Mouse (Mus musculus): ENCODE measurements around the gene Adgrg6.

The Adgrg6 gene

DNA sequence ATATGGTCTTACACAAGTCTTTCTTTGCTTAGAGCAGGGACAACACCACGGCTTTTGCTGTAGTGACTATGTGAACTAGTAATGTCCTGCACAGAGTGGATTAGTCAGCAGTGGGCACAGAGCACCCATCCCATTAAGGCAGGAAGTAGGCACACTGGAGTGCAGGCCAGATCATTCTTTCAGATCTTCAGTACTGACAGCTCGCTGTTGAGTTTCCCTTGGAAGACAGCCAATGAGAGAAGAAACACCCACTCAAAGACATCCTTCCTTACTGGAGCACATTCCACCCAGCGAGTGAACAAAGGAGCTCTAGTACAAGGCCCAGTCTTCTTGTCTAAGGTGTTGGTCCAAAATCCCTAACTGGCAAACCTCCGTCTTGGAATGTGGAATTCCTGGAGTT lies 53.6 kb downstream of the Adgrg6 start:
- DNase-seq (ENCODE audit: low read depth, low spot score) = no peak

DNA sequence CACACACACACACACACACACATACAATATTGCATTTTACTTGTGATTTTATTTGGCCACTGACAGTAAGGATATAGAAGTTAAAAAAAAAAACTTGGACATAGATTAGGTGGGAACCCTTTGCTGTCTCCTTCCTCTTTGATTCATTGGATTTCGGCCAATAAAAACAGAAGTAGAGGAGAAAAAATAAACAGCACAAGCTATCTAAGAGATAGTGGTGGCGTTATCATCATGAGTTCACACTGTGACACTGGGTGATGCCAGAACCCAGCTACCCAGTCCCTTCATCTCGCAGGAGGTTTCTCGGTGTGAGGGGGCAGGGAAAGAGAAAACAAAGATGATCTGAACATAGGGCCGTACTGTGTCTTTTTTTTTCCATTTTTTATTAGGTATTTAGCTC lies 62.2 kb downstream of the Adgrg6 start:
- no peak for DNase-seq (ENCODE audit: low read depth, low spot score)

DNA sequence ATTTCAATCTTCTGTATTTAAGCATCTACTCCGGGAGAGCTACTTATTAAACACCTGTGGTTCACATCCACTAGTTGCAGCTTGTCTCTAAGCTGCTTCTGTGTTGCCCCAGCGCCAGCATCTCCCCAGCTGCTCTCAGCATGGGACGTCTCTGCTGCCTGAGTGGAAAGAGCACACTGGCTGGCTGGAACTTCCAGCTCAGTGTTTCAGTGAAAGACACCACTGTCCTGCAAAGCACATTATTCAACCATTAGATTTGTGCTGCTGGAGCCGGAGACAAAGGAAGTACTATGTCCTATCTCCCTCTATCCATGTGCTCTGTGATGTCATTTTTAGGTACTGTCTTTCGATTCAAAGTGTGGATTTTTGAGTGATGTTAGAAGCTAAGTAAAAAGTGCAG lies 63.0 kb downstream of the Adgrg6 start:
- DNase-seq (ENCODE audit: low read depth, low spot score) = peak; percentile 65

DNA sequence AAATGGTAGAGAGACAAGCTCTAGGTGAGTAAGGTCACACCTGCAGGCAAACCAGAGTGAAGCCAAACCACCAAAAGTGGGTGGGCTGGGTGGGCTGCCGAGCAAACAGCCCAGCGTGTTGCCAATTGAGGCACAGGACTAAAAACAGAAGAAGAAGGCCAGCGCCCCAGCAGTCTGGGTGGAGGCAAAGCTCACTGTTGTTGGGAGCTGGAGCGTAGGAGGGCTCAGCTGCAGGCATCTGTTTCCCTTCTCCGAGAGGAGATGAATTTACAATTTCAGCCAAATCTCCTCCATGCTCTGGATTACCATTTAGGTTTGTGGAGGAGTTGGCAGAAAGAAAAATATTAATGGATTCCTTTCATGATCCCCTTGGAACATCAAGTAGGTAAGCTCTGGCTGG lies 64.5 kb downstream of the Adgrg6 start:
- DNase-seq (ENCODE audit: low read depth, low spot score) = no peak

DNA sequence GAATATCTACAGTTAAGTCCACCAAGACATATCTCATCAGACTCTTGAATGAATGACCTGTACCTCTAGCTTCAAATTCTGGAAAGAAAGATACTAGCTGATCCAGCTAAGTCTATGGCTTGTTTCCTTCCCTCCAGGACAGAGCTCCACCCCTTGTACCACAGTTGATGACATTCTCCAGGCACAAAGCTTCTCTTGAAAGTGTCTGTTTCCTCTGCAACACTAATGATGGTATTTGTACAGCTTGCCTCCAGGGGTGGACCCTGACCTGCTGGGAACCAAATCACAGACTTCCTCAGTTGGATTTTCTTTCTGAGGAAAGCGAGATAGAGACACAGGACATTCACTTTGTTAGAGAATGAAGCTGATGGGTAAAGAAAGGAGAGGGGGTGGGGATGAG lies 69.1 kb downstream of the Adgrg6 start:
- DNase-seq (ENCODE audit: low read depth, low spot score) = no peak

DNA sequence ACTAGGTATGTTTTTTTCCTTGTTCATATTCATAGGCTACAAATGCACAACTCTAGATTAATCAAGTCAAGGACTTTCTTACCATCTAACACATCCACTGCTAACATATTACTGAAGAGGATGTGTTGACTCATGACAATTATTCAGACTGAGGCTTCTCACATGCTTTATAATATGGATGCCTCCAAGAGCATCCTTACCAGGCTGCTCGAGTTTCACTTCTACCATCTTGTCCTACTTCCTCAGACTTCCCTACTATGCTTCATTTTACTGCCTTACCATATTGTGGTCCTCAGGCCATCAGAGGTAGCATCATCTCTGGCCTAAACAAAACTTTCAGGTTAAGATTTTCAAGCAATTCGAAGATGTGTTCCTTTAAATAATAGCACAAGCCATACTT lies 69.8 kb downstream of the Adgrg6 start:
- DNase-seq (ENCODE audit: low read depth, low spot score) = no peak

- no peak for DNase-seq (ENCODE audit: low read depth, low spot score)
These were observed 70.7 kb downstream of the Adgrg6 start for GRCm38 (mm10) chr10:14474541-14475305.

DNA sequence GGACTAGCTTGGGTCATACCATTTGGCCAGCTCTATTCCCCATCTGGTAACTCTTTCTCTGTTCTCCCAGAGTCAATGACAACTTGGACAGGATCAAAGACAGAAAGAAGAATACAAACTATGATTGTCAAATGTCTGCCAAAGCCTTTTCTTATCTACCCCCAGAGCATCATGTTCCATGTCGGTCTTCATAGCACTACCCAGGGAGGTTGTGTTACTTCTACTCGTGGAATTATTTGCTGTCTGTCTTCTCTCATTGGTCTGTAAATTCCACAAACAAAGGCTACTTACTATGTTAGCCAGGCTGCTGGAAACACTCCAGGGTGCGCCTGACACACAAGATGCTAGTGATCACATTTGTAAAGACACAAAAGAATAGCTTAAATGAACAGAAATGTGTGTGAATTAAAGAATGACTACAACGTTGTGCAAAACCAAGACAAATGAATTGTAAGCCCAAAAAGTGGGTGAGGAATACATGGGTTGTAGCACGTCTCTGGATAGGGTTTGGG lies 74.4 kb downstream of the Adgrg6 start:
- DNase-seq (ENCODE audit: low read depth, low spot score) = no peak

- DNase-seq (ENCODE audit: low read depth, low spot score) = no peak
These were observed 76.8 kb downstream of the Adgrg6 start for GRCm38 (mm10) chr10:14468623-14469022.

- peak; percentile 69 for DNase-seq (ENCODE audit: low read depth, low spot score)
These were observed 81.5 kb downstream of the Adgrg6 start for GRCm38 (mm10) chr10:14463796-14464511.

GRCm38 (mm10) chr10:14460933-14461514 lies 84.4 kb downstream of the Adgrg6 start:
- no peak for DNase-seq (ENCODE audit: low read depth, low spot score)

GRCm38 (mm10) chr10:14460252-14460932 lies 85.1 kb downstream of the Adgrg6 start:
- no peak for DNase-seq (ENCODE audit: low read depth, low spot score)

DNA sequence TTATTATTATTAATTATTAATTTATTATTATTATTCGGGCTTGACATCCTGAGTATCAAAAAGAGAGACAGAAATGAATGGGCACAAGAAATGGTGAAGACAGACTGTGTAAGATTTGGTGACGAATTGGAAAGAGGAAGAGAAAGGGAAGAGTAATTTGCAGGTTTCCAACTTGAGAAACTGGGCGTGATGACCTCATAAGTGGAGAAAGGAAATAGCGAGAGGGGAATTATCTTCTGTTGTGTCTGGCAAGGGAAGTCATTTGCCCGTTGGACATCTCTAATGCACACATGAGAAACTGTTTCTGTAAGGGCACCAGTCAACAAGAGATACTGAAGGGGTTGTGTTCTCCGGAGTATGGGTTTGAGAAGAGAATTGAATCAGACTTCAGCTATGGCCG lies 85.6 kb downstream of the Adgrg6 start:
- DNase-seq (ENCODE audit: low read depth, low spot score) = no peak

GRCm38 (mm10) chr10:14459330-14459729 lies 86.1 kb downstream of the Adgrg6 start:
- no peak for DNase-seq (ENCODE audit: low read depth, low spot score)

GRCm38 (mm10) chr10:14454481-14454880 lies 91.0 kb downstream of the Adgrg6 start:
- DNase-seq (ENCODE audit: low read depth, low spot score) = no peak

DNA sequence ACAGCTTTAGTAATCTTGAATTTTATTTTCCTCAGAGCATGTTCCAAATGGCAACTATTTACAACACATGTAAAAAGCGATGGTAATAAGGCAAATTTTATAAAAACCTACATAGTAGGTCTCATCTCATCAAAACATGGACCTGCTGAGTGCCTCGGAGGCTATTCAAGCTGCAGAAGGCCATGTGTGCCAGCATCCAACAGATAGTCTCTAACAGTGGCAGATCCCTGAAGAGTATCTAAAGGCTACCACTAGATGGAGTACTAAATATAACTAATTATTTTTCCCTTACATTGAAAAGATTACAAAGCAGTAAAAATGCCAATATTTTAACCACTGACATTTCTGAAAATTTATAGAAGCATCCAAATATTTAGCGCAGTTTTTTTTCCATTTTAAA lies 93.6 kb downstream of the Adgrg6 start:
- no peak for DNase-seq (ENCODE audit: low read depth, low spot score)

- DNase-seq (ENCODE audit: low read depth, low spot score) = peak; percentile 26
These were observed 95.4 kb downstream of the Adgrg6 start for GRCm38 (mm10) chr10:14450073-14450472.

DNA sequence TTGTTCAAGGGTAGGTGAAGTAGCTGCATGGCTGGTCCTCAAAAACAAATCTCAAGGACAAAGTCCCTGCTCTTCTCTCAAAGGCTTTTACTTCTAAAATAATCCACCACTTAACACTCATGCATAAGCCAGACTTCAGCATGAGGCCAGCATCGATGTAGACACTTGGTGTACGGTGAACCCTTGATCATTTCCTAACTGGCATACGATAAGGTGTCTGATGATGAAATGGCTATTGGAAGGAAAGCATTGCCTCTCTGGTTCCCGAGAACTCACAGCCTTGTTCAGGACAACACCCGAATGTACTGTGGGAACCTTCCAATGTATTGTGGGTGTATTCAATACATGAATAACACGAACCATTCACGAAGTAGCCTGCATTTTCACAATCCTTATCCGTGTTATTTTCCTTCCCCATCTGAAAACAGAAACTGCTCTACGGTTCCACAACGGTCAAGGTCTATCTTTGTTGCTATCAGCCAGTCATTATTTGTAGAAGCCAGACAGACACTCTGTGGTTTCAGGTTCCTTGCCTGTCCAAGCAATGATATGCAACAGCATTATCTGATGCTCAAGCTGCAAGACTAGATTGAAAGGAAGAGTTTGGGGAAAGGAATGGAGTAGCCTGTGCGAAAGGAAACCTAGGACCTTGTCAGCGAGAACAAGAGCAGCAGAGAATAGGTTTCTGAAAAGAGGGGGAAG lies 99.7 kb downstream of the Adgrg6 start:
- DNase-seq (ENCODE audit: low read depth, low spot score) = no peak

DNA sequence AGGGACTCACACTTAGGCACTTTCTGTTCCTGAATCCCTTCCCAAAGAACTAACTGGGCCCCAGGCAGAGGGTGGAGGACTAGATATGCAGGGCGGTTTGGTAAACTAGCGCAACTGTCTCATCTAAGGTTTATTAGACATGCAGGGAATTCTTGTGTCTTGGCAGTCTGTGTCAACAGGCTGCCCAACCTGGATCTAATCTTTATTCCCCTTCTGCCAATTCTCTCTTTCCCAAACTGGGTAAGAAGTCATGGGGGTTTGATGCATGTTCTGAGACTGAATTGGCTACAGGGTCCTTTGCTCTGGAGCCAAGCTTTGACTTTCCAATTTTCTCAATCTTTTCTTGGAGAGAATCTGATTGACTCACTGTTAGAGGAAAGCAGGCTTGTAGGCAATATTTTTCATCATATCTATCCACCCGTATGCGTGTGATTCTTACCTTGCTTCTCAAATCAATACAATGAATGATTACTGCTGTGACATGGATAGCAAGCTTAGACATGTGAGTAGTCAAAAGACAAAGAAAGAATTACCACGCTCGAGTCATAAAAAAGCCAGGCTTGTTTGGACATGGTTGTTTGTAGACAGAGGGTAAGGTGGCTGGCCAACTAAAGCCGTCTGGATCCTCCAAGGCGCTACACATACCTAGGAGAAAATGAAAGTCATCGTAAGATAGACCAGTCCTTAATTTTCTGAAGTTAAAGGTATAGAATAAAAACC lies 104.4 kb downstream of the Adgrg6 start:
- no peak for DNase-seq (ENCODE audit: low read depth, low spot score)

GRCm38 (mm10) chr10:14404070-14404469 lies 141.4 kb downstream of the Adgrg6 start:
- DNase-seq (ENCODE audit: low read depth, low spot score) = peak; percentile 18

GRCm38 (mm10) chr10:14401744-14402143 lies 143.7 kb downstream of the Adgrg6 start:
- DNase-seq (ENCODE audit: low read depth, low spot score) = no peak
